Mouse (Mus musculus) embryonic fibroblast, embryonic 13.5 days (primary cell): ENCODE data around the gene 2510039O18Rik.

Source experiments
- CTCF ChIP-seq: IDR thresholded peaks from 2 replicates; pipeline ENCODE4 v1.5.1; 2011; ENCODE audit warnings: mild to moderate bottlenecking, control low read depth, low read length, moderate library complexity, borderline replicate concordance; ENCODE audit not compliant: insufficient read depth
- POLR2A ChIP-seq: IDR thresholded peaks from 2 replicates; pipeline ENCODE4 v1.6.1; 2011; ENCODE audit warnings: low read depth, mild to moderate bottlenecking, control low read depth, low read length, moderate library complexity

GRCm38 (mm10) chr4:147930946-147931345, 9.7 kb upstream of the 2510039O18Rik start:
- TF ChIP-seq CTCF (no peak), POLR2A (no peak)
